Mouse (Mus musculus) urinary bladder, postnatal 25 days (tissue): ENCODE data around the gene Sobp.
A peak's percentile ranks its signal among the peaks of the same experiment; 100 is the strongest.

Experiments used
- DNase-seq: peaks from one replicate; pipeline ENCODE4 v3.0.0; 2022; ENCODE audit warnings: low spot score

Sobp gene

DNA sequence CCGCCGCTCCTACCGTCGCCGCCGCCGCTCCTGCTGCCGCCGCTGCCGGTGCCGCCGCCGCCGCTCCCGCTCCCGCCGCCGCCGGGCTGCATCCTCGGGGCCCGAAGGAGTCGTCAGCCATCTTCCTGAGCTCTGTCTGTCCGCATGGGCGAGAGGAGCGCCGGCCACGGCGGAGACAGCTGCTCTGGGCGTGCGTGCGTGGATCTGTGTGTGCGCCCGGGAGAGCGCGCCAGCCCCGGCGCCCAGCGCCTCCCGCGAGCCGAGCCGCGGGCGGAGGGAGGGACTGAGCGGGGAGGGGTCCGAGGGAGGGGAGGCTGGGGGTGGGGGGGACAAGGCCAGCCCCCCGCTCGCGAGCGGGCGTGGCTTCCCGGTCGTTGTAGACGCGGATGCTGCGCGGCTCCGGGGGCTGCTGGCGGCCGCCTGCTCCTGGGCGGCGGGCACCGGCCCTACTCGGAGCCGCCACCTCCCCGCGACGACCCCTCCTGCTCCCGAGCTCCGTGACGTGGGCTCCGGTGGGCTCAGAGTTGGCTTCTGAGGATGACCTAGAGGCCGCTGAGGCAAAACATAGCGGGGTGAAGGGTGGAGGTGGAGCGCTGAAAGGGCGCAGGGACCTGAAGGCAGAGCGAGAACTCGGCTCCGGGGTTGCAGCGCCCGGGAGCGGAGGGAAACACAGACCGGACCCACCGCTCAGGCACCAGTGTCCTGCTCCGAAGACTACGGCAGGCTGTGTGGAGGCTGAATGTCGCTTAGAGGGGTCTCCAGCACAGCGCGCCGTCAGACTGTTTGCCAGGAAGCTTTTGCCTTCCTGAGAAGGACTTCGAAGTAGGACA lies at the start of gene Sobp, which contains the start of gene 9030612E09Rik:
Sobp (minus strand) TSS at position 205 of the 830 bp plus-strand sequence.
9030612E09Rik (plus strand) TSS at position 379 of the 830 bp plus-strand sequence.
- DNase-seq, result peak; percentile 38

DNA sequence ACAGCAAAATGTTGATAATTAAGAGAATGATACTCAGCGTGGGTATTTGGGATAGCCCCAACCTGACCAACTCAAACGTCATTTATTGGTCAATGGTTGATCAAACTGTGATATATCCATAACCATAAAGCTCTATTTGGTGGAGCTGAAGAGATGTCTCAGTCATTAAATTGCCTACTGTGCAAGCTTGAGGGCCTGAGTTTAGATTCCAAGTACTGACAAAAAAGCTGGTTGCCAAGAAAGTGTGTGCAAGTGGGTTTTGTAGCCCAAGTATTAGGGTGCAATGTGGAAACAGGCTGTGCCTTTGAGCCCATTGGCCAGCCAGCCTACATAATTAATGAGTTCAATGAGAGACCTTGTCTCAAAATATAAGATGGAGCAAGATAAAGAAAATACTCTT lies 49.1 kb upstream of the Sobp start:
- no peak for DNase-seq

DNA sequence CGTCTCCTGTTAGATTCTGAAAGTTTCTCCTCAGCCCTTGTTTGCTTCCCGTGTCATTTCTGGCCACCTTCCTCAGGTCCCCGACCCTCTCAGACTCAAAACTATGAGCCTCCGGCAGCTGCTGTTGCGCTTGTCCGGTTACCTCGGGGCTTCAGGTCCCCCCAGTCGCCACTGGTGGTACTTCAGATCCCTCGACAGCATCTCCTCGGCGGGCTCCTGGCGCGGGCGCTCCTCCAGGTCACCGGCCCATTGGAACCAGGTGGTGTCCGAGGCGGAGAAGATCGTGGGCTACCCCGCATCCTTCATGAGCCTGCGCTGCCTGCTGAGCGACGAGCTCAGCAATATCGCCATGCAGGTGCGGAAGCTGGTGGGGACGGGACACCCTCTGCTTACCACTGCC lies 47.3 kb upstream of the Sobp start:
- no peak for DNase-seq

DNA sequence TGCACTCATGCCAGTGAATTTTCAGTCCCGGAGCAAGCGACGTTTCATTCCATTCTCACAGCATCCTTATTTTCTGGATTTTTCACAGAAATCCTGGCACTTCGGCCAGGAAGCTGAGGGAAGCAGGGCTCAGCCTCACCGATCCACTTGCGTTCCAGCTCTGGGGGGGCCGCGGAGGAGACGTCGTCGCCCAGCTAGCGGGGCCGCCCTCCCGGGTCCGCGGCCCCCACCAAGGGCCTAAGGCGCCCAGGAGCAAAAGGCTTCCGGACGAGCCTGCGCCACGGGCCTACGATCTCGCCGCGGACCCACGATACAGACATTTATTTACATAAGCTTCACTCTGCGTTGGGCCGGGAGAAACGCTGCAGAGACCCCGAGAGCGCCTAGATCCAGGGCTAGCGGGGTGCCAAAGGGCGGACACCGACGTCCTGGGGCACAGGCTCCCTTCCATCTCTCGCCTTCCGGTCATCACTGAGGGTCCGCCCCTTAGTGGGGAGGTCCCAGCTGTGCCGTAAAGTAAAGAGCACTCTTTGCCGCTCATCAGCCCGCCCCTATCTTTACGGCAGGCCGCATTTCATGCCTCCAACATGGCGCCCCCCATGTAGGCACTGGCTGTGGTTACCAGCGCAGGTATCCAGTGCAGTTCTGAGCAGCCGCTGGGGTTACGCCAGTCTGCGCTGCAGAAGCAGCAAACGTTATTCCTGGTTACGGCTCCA lies 46.7 kb upstream of the Sobp start, which contains the start of gene Pdss2:
Pdss2 (plus strand) TSS at position 577 of the 716 bp plus-strand sequence.
- DNase-seq, result peak; percentile 84

DNA sequence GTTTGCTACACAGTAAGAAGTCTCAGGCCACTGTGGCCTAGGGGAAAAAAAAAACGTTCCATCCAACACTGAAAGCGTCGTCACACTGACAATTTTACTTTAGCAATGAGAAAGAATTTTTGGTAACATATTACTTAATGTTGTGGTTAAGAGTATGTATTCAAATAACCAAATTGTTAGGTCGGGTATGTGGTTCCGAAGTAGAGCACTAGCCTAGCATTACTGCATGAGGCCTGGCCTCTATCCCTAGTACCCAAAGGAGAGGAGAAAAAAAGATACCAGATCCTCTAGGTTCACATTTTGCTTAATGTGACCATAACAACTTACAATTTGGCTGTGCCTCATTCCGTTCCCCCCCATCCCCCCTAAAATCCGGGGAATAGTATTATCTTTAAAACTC lies 46.1 kb upstream of the Sobp start:
- no peak for DNase-seq

DNA sequence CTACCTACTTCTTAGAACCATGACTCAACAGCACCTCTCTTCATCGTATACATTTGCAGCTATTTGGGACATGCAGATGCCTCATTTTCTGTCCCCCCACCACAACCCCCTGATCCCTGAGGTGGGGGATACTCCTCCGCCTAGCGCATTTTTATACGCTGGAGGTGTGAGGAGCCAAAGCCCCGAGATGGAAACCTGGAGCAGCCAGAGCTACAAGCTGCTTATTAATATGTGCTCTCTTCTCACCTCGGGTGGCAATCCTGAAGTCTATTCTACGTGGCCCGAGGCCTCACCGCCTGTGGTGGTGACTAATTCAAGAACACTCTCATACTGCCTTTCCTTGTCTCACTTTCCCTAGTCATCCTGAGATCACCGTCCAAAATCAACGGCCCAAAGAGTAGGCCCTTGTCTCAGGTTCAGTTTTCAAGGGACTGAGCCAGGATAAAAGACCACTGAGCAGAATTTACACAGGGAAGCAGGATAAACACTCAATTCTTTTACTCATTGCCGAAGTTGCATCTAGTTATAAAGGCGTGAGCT lies 43.1 kb upstream of the Sobp start:
- no peak for DNase-seq

DNA sequence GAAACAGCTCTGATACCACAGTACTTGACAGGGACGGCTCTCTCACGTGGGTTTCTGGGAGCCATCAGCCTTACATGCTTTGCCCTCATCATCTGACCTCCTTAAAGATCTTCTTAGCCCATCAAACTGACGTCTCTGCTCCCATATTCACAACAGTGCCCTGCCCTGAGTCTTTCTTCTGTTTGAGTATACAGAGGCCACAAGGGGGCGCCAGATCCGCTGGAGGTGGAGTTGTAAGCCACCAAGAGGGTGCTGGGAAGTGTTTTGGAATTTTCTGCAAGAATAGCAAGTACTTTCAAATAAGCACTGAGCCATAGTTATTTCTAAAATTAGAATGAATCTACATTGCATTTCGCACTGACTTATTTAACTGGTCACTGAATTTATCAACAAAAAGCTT lies 37.5 kb upstream of the Sobp start:
- peak; percentile 11 for DNase-seq

DNA sequence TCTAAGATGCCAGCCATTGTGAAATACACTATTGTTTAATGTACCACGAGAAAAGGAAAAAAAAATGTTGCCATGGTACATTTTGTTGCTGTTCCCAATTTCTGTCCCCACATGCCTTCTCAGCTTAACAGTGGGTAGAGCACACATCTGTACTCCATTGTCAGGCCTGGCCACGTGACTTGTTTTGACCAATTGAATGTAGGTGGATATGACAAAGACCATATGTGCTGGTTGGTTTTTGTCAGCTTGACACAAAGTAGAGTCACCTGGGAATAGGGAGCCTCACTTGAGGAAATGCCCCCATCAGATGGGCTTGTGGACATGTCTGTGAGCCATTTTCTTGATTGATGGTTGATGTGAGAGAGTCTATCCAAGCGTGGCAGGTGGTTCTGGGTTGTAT lies 29.5 kb upstream of the Sobp start:
- no peak for DNase-seq

DNA sequence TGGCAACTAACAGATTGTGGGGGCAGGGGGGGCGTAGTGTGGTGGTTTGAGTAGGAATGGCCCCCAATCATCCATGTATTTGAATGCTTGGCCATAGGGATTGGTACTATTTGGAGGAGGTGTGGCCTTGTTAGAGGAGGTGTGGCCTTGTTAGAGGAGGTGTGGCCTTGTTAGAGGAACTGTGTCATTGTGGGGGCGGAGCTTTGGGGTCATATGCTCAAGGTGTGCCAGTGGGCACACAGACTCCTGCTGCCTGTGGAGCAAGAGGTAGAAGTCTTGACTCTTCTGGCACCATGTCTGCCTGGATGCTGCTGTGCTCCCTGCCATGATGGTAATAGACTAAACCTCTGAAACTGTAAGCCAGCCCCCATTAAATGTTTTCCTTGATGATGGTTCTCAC lies 25.9 kb upstream of the Sobp start:
- DNase-seq, result no peak

DNA sequence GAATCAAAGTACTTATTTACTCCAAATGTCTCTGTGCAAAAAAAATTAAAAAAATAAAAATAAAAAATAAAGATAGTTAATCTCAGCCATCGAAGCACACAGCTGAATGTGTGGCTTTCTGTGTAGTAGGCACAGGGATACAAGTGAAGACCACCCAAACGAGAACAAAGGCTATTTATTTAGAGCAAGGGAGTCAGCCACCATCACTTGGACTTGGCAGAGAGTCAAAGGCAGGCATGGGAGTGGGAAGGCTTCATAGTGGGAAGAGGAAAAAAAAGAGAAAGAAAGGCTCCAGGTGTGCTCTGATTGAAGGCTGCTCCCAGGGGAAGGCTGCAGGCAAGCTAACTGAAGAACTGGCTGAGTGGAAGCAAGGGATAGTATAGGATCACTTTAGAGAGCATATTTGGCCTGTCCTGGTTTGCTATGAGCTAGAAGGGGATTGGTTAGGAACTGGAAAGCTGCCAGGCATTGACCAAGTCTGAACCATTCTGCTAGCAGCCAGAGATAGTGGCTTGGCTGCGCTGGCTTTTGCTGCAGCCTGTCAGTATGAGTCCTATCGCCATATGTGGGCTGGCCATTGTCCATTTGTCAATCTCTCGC lies 6.1 kb upstream of the Sobp start:
- no peak for DNase-seq

DNA sequence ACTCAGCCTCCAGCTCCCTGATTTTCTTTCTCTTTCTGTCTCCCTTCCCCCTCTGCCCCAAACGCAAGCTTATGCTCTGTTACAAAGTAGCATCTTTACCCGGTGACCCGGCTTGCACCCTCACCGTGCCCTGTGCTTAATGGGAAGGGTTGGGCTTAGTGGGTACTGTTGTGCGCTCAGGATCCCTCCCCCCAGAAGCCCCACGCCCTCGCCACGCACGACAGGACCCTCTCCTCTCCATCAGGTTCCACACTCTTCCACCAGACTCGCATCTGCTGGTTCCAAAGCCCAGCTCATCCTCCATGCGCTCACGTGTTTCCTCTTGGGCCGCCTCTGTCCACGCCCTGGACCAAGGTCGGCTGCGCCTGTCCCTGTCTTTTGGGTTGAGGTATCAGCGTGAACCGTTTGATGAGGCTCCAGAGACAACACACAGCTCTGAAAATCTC lies 849 bp upstream of the Sobp start:
- DNase-seq, result no peak

DNA sequence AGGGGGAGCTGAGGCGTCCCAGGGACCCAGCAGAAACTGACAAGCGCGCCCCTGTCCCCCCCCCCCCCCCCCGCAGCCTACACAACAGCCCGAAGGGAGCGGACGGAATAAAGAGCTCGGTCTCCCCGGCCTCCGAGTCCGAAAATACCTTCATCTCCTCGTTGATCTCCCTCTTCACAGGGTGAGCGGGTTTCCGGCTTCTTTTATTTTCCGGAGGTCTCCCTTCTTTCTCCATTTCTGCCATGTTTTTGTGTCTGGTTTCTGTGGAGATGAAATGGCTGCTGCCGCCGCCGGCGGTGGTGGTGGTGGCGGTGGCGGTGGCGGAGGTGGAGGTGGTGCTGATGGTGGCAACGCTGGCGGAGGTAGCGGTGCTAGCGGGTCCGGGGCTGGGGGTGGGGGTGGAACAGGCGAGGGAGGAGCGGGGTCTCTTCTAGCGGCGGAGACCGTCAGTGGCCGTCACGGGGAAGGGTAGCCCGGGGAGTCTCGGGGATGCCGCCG lies 453 bp downstream of the Sobp start:
- DNase-seq, result peak; percentile 6

DNA sequence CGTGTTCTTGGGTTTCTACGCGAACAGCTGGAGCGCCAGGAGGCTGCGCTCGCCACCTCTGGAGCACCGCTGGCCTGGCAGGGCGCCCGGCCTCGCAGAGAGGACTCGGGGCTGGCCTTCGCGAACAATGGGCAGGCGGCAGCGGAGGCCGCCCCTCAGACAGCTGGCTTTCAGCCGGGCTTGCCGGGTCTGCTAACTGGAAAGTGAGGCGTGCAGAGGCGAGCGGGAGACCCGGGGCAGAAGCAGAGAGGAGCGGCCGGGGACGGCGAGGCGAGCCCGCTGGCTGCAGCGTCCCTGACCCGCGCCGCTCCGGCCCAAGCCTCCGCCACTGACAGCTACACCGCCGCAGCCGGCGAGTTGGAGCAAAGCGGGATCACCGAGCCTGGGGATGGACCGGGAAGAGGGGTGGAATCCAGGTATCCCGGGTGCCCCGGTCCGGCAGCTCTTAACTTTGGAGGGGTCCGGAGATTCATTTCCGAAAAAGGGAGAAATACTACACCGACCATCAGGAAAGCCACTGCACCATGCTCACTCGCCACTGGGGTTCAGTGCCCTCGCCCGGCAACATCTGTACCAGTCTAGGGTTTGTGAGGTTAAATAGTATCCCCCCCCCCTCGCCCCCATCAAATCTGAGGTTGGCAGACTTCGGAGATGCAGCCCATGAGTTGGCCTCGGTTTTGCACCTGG lies 1.0 kb downstream of the Sobp start:
- peak; percentile 52 for DNase-seq

DNA sequence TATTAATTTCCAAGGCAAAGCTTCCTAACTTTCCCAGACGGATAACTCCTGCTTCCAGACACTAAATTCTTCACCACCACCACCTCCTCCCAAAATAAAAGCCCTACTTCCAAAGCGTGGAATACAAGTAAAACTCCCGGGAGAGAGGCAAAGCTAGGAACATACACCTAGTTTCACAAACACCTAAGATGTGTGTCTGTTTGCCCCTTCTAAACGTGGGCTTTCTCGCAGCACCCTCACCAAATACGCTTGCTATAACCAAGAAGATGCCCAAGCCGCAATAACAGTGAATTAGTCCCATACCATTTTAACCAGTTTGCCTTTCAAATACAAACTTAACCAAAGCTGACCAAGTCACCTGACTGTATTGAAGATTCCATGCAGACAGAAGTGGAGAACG lies 1.8 kb downstream of the Sobp start:
- DNase-seq, result no peak

DNA sequence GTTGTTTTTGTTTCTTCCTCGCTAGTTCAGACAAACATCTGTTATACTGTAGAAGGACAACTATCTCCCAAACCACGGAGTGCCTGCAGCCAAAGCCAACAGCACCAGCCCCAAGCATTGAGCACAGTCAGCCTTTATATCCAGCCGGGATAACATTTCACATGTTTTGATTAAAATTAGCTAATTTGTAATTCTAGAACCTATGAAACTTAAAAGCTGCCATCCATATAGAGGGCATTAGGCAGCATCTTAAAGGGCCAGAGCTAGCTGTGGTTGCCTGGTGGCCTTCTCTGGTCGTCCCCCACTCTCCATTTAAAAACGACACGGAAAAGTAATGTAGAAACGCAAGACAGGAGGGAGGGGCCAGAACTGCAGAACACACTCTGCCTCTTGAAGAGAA lies 2.3 kb downstream of the Sobp start:
- DNase-seq, result no peak

DNA sequence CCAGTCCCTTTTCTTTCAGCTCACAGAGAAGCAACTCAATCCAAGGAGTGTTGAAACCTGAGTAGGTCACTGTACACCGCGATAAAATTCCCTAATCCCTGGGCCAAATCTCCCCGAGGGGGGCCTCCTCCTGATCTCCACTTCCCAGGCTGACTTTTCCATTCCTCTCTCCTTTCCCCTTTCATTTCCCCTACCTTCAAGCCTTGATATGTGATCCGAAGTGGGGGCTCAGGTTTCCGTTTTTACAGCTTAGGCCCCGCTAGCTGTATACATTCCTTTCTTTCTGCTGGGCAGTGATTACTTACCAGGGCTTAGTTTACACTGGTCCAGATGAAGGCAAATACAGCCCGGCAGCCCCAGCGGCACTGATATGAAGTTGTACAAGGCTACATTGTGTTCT lies 3.2 kb downstream of the Sobp start:
- no peak for DNase-seq

DNA sequence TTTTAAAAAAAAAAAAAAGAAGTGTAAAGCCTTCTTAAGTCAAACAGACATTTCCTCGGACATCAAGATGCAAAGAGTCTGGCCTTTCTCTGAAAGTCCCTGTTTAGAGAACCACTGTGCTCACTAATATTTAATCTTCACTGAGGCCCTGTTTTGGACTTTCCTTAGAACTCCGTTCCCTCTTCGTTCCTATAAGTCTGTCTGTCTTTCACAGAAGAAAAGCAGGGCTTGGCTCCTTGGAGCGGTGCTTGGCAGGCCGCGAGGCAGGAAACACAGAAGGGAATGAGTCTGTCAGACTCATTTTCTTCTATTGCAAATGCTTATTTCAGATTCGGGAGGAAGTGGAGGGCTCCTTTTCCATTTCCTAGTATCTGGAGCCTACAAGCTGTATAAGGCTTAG lies 5.5 kb downstream of the Sobp start:
- no peak for DNase-seq

DNA sequence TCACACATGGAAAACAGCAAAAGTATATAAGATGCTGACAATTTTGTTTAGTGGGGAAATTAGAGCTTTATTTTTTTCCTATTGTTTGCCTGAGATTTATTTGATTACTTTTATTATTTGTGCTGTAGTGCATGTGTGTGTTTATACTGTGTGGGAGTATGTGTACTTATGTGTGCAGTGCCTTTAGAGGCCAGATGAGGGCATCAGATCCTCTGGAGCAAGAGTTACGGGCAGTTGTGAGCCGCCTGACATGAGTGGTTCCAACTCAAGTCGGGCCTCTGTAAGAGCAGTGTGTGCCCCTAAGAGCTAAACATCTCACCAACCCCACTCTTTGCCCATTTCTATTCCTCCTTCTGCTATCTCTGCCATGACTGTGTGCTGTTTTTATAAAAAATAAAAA lies 7.5 kb downstream of the Sobp start:
- no peak for DNase-seq

DNA sequence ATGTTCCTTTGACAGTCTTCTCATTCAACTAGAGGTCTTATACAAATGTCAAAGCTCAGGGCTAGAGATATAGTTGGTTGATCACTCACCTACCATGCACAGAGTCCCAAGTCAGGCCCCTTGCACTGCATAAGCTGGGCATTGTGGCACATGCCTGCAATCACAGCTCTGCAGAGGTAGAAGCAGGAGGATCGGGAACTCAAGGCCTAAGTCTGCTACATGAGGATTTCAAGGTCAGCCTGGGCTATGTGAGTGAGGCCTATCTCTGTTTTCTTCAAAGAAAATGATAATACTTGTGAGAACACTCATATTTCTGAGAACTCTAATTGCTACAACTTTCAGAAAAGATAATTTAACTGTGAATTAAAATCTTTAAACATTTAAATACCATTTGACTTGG lies 8.2 kb downstream of the Sobp start:
- DNase-seq, result no peak

DNA sequence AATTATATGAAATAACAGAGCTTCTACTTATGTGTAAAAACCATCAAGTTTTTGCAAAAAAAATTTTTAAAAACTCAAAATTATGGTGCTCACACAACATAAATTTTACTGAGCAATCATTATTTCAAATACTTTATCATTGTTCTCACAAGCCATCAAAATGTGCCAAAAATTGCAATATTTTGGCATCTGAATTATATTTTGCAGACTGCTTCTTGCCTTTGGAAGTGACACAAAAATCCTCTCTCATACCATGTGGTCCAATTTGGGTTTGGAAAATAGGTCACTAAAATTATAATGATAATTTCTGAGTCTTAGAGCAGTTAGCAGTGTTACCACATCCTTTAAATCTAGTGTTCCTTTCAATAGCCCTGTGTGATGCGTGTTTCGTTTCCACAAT lies 9.9 kb downstream of the Sobp start:
- DNase-seq, result no peak

DNA sequence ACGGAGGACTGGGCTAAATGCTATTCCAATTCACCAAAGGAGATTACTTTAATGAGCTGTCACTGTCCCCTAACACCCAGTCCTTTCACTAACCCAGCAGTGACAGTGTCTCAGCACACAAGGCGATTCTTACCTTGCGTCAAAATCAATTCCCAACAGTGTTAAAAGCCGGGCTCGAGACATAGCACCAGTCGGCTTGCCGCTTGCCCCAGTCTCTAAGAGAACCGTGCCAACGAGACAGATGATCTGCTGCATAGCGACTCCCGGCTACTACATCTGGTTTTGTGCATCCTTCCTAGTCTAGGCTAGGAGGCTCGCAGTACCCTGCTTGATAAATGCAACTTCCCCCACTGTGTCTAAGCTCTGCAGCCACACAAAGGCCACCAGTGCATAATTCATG lies 12.0 kb downstream of the Sobp start:
- DNase-seq, result no peak

DNA sequence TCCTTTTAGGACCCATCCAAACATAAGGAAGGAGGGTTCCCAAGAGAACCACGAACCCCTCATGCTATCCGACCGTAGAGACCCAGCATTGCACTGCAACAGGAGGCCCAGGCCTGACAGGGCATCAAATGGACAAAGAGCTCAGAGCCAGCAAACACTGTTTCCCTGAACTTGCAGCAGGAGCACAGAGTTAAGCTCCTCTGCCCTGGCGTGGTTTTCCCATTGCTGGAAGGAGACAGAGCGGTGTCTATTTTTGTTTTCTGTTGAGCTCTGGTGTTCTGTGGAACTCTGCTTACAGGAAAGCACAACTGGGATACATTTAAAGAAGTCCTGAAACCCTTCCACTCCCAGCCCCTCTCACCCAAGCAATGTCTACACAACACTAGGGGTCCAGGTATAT lies 15.0 kb downstream of the Sobp start:
- DNase-seq, result no peak
